Mouse (Mus musculus) heart, adult 2 months (tissue): ENCODE measurements at regions not wholly inside any gene's neighbourhood (a gene's known extent, or its start where the extent isn't known, plus 50 kb on each side); places are given as distances from the start of the nearest gene placed in this dataset.

Experiments
- CTCF ChIP-seq: fragments of 200-600 bp; IDR thresholded peaks from 2 replicates; pipeline ENCODE4 v1.8.1; 2022; ENCODE audit warnings: antibody characterized with exemption, mild to moderate bottlenecking, moderate library complexity
- POLR2A ChIP-seq: fragments of 200-500 bp; IDR thresholded peaks from 2 replicates; pipeline ENCODE4 v1.6.1; 2011; ENCODE audit warnings: mild to moderate bottlenecking, low read depth, low read length, control low read depth; ENCODE audit not compliant: insufficient read depth

DNA sequence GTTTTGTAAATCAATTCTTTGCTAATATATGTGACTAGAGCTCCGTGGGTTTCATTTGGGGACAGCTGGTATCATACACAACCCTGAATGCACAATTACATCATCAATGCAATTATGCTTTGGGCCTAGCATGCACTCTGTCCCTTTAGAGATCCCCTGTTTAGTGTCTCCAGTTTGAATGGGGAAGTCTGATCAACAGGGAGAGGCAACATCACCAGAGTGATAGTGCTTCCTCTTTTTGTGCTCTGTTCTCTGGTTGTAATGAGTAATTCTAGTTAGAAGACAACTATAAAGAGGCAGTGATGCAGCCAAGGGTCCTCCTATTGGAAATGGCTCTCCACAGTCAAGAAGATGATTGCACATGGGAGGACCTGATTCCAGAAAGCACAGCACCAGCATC, 158.7 kb upstream of the Tbca start:
- no peak for TF ChIP-seq CTCF
- TF ChIP-seq POLR2A: no peak
